Mouse (Mus musculus) 416B (cell line): Measurements from ENCODE around the gene Nadk2.

Source experiments
- DNase-seq: peaks from one replicate; pipeline ENCODE4 v3.0.0; 2011; ENCODE audit warnings: low read depth

The Nadk2 gene

GRCm38 (mm10) chr15:9130772-9131498 is 59.9 kb downstream of the Nadk2 start:
- DNase-seq, result no peak

- DNase-seq, result peak; percentile 37
These were observed 60.4 kb downstream of the Nadk2 start for GRCm38 (mm10) chr15:9131499-9131888.

- DNase-seq, result no peak
These were observed 61.8 kb downstream of the Nadk2 start for GRCm38 (mm10) chr15:9132693-9133443.

- no peak for DNase-seq
These were observed 63.9 kb downstream of the Nadk2 start for GRCm38 (mm10) chr15:9134891-9135507.

- peak; percentile 36 for DNase-seq
These were observed 68.4 kb downstream of the Nadk2 start for GRCm38 (mm10) chr15:9139447-9139846.

- DNase-seq, result peak; percentile 96
These were observed 69.2 kb downstream of the Nadk2 start, which contains the start of gene Lmbrd2 for GRCm38 (mm10) chr15:9140252-9140680. Gene Lmbrd2, plus strand, starts transcription at chr15:9140550.

GRCm38 (mm10) chr15:9140684-9141171 is 69.7 kb downstream of the Nadk2 start:
- DNase-seq, result peak; percentile 48

GRCm38 (mm10) chr15:9155325-9155724 is 84.3 kb downstream of the Nadk2 start, which contains the start of gene Skp2:
Gene Skp2, minus strand, starts transcription at chr15:9155425.
- no peak for DNase-seq
